Mouse (Mus musculus): ENCODE data around the gene Rubcnl. TPM values are rescaled to one million over a fixed set of nuclear protein-coding genes. Genes with fewer than 3 reads are reported as not detected.

The Rubcnl gene
- total RNA-seq (2023), result 7.1 TPM

GRCm38 (mm10) chr14:75015856-75016714 lies at the start of gene Rubcnl:
Gene Rubcnl (plus strand): TSS chr14:75016027.

Other genes starting within 250 kb of the Rubcnl start
- 108 TPM for gene Lrch1, start 68.2 kb upstream of the Rubcnl start, total RNA-seq (2023)
- not detected for gene Lrrc63, start 114.9 kb downstream of the Rubcnl start, total RNA-seq (2023)
- gene Lcp1, start 115.1 kb downstream of the Rubcnl start, total RNA-seq (2023), result 451 TPM
- gene Cpb2, start 226.3 kb downstream of the Rubcnl start, total RNA-seq (2023), result not detected

All from CD4-positive naive resting alpha-beta T cell, adult 76 days (primary cell).